Mouse (Mus musculus) thymus, adult 2 months (tissue): ENCODE results near the gene Nos1ap. TPM values are rescaled to one million over a fixed set of nuclear protein-coding genes. Genes with fewer than 3 reads are reported as not detected.

Experiments used
- DNase-seq: peaks from one replicate; pipeline ENCODE4 v3.0.0; 2021
- H3K27ac ChIP-seq: fragments of 200-500 bp; 2 replicates; pipeline ENCODE4 v1.5.1; 2012; ENCODE audit warnings: low read length, control low read depth; ENCODE audit not compliant: control insufficient read depth, insufficient read depth
- H3K27me3 ChIP-seq: fragments of 200-500 bp; 2 replicates; pipeline ENCODE4 v1.6.1; 2012; ENCODE audit warnings: mild to moderate bottlenecking, low read length, moderate library complexity, mixed read lengths; ENCODE audit not compliant: control insufficient read depth, insufficient read depth
- H3K36me3 ChIP-seq: fragments of 200-500 bp; 2 replicates; pipeline ENCODE4 v1.6.1; 2012; ENCODE audit warnings: mild to moderate bottlenecking, low read length, moderate library complexity; ENCODE audit not compliant: control insufficient read depth, insufficient read depth
- H3K4me1 ChIP-seq: fragments of 200-500 bp; replicated peaks from 2 replicates; pipeline ENCODE4 v1.6.1; 2012; ENCODE audit warnings: low read length; ENCODE audit not compliant: control insufficient read depth, insufficient read depth
- H3K4me3 ChIP-seq: fragments of 200-500 bp; 2 replicates; pipeline ENCODE4 v1.5.1; 2012; ENCODE audit warnings: mild to moderate bottlenecking, low read length, control low read depth, moderate library complexity; ENCODE audit not compliant: control insufficient read depth, insufficient read depth
- CTCF ChIP-seq: fragments of 200-500 bp; IDR thresholded peaks from 2 replicates; pipeline ENCODE4 v1.5.1; 2012; ENCODE audit warnings: mild to moderate bottlenecking, control low read depth, low read length, moderate library complexity, borderline replicate concordance; ENCODE audit not compliant: control insufficient read depth, poor library complexity, insufficient read depth; ENCODE audit errors: extremely low read depth
- POLR2A ChIP-seq: fragments of 200-500 bp; IDR thresholded peaks from 2 replicates; pipeline ENCODE4 v1.6.1; 2012; ENCODE audit warnings: mild to moderate bottlenecking, low read length, control low read depth, moderate library complexity; ENCODE audit not compliant: control insufficient read depth, poor library complexity, insufficient read depth; ENCODE audit errors: extremely low read depth
- WGBS: fragments of 180-500 bp; shearing (Covaris S2); methylation state at CpG from one replicate; pipeline ENCODE4 v1.1.7; 2018; 5-methylcytosine and 5-hydroxymethylcytosine counted together
- polyA plus RNA-seq: library from polyadenylated mRNA; depleted of rRNA; stranded (reverse); fragments of >200 nt; gene quantifications from 2 replicates; pipeline ENCODE4 v1.2.3, GENCODE M21; 2012

The Nos1ap gene
- polyA plus RNA-seq, 1 experiment: 3.3 TPM

DNA sequence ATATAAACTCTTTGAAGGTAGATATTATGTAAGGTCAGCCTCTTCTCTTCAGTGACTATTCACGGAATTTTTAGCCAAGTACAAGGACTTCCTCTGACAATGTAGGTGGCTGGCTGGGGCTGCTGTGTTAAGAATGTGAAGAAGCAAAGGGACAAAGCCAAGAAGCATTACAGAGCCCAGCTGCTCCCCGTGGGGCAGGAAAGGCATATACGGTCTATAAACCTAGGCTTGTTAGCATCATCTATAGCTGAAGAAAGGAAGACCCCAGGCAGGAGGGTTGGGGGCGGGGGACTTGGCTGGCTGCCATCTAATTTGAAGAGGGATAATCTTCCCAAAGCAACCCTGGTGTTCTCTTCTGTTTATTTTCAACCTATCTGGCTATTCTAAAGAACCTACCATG is 180.6 kb downstream of the Nos1ap start:
- TF ChIP-seq CTCF (no peak), POLR2A (no peak)
- H3K36me3 ChIP-seq: no peaks in the 10 kb centered on the region
- H3K4me3 ChIP-seq: no peak overlapping the region
- 93% methylated on average over 4 of the region's 4 CpGs for WGBS
- no peaks in the 10 kb centered on the region for H3K4me1 ChIP-seq
- no peaks in the 10 kb centered on the region for H3K27me3 ChIP-seq
- DNase-seq: no peak
- no peak overlapping the region for H3K27ac ChIP-seq

DNA sequence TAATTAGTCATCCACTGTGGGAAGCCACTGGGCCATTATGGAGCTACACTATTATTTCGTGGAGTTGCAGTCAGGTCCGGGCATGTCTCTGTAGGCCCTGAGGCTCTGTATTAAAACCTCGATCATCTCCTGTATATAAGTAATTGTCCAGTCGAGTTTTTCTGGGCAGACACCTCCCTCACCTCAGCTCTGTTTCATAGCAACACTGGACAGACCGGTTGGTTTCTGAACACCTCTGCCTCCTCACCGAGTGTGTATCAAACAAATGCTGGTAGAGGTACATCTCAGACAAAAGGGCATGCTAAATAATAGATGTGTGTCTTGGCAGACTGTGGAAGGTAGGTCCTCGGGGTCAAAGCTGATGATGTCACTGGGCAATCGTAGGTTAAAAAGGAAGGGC is 182.7 kb downstream of the Nos1ap start:
- no peak for TF ChIP-seq POLR2A
- TF ChIP-seq CTCF: no peak
- no peak overlapping the region for H3K27ac ChIP-seq
- no peak for DNase-seq
- H3K4me1 ChIP-seq: no peaks in the 10 kb centered on the region
- 90% methylated on average over 8 of the region's 8 CpGs for WGBS
- H3K27me3 ChIP-seq: no peaks in the 10 kb centered on the region
- H3K4me3 ChIP-seq: no peak overlapping the region
- H3K36me3 ChIP-seq: no peaks in the 10 kb centered on the region

DNA sequence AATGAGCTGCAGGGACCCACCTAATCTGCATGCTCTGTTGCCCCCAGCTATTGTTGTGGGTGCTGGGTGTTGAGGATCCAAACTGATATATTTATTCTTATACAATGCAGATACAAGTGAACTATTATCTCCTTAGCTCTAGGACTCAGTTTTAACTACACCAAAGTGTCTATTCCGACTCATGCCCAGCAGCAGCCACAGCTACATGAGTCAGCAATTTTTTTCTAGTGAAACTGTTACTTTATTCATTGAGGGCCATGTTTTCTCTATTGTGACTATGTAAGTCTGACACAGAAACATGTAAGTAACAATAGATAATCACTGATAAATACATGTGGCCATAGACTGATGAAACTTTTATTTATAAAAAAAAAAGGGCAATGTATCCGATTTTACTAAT is 184.5 kb downstream of the Nos1ap start:
- H3K36me3 ChIP-seq: no peaks in the 10 kb centered on the region
- WGBS: 50% methylated on average over 2 of the region's 2 CpGs
- TF ChIP-seq CTCF (no peak), POLR2A (no peak)
- H3K27me3 ChIP-seq: no peaks in the 10 kb centered on the region
- H3K27ac ChIP-seq: no peak overlapping the region
- H3K4me3 ChIP-seq: no peak overlapping the region
- no peaks in the 10 kb centered on the region for H3K4me1 ChIP-seq
- DNase-seq: no peak

DNA sequence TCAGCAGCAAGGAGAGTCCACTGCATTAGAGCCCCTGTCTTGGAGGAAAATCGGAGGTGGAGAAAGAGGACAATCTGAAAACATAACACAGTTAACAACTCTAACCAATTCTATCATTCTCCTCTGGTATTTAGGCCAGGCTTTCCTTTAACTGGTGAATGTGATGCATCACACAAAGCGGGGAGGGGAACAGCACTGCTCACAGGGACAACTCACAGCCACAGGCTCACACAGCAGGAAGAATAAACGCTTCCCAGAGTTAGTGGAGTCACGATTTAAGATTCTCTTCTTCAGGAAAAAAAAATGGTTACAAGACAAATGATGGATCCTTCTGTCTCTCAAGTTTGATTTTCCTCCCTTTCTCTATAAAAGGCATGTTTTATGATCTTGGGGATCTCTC is 187.0 kb downstream of the Nos1ap start:
- H3K4me3 ChIP-seq: no peak overlapping the region
- no peak overlapping the region for H3K27ac ChIP-seq
- WGBS: 90% methylated on average over 4 of the region's 4 CpGs
- H3K27me3 ChIP-seq: no peaks in the 10 kb centered on the region
- no peak for TF ChIP-seq CTCF
- TF ChIP-seq POLR2A: no peak
- H3K36me3 ChIP-seq: no peaks in the 10 kb centered on the region
- H3K4me1 ChIP-seq: no peaks in the 10 kb centered on the region
- DNase-seq: no peak

DNA sequence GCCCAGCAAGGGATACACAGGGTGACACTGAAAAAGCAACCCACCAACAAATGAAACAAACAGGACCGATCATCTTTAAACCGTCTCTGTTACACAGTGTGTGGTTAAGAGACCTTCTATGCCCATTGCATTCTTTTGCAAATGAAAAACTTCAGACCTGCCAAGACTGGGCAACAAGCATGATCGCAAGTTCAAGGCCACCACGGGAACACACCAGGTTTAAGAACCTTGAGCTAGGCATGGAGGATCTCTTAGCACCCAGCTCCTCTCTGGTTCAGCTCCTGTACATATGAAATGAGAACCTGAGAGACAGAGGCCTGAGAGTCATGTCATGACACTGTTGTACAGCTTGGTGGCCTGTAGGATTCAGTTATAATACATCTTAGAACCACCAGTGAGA is 190.8 kb downstream of the Nos1ap start:
- no peaks in the 10 kb centered on the region for H3K36me3 ChIP-seq
- DNase-seq: no peak
- H3K27me3 ChIP-seq: no peaks in the 10 kb centered on the region
- no peaks in the 10 kb centered on the region for H3K4me1 ChIP-seq
- no peak overlapping the region for H3K27ac ChIP-seq
- TF ChIP-seq POLR2A (no peak), CTCF (no peak)
- H3K4me3 ChIP-seq: no peak overlapping the region
- 98% methylated on average over 4 of the region's 4 CpGs for WGBS

DNA sequence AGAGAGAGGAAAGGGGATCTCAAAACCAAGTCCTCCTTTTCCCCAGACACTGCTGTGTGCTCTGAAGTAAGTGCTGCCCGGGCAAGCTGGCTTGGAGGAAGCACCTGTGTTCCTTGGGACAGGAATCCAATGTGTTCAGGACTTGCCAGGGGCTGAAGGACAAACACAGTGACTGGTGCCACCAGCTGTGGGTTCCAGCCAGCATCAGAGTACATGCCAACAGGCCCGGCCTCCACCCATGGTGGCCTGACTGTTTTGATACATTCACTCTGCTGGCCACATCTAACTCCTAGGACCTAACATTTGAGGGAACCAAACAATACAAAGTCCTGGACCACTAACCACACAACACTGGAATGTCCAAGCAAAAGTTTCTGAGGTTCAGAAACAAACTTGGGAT is 194.6 kb downstream of the Nos1ap start:
- Histone ChIP-seq H3K36me3 (no peaks in the 10 kb centered on the region), H3K27me3 (no peaks in the 10 kb centered on the region), H3K4me1 (no peaks in the 10 kb centered on the region), H3K27ac (no peak overlapping the region), H3K4me3 (no peak overlapping the region)
- WGBS: 78% methylated on average over 2 of the region's 2 CpGs
- no peak for DNase-seq
- TF ChIP-seq POLR2A (no peak), CTCF (no peak)

DNA sequence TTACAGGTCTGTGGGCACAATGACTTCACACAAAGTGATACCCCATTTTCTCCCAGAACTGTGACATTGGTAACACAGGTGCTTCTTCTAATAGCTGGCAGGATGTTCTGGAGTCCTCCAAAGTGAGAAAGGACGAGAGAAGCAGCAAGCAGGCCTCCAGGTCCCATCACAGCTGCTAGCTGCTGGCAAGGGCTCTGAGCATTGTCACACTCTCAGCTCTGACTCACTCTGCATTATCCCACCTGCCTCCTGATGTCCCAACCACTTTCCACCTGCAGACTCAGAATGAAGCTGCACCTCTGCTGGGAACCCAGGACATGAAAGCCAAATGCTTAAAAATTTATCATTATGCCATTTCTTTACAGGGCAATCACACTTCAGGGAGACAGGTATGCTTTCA is 195.0 kb downstream of the Nos1ap start:
- H3K27ac ChIP-seq: no peak overlapping the region
- no peaks in the 10 kb centered on the region for H3K4me1 ChIP-seq
- H3K27me3 ChIP-seq: no peaks in the 10 kb centered on the region
- 48% methylated on average over 1 of the region's 1 CpGs for WGBS
- TF ChIP-seq CTCF (no peak), POLR2A (no peak)
- H3K4me3 ChIP-seq: no peak overlapping the region
- no peak for DNase-seq
- H3K36me3 ChIP-seq: no peaks in the 10 kb centered on the region
